Mouse (Mus musculus): ENCODE results near the gene Gnb2. TPM values are rescaled to one million over a fixed set of nuclear protein-coding genes. Genes with fewer than 3 reads are reported as not detected.

The Gnb2 gene
- polyA plus RNA-seq, 1 experiment from 2014 or later, result 125 TPM

GRCm38 (mm10) chr5:137481138-137481537 lies 52.2 kb downstream of the Gnb2 start:
- Histone ChIP-seq H3K4me1 (ENCODE audit: control insufficient read depth, low read depth, low read length) (no peaks in the 10 kb centered on the region), H3K4me2 (ENCODE audit: low read depth, low read length) (no peak overlapping the region), H3K4me3 (ENCODE audit: low read depth, low read length) (no peak overlapping the region), H3K27me3 (ENCODE audit: control insufficient read depth, insufficient read depth, low read depth, low read length) (peaks cover 13% of the 10 kb centered on the region), H3K27ac (ENCODE audit: low read length) (peak overlapping the region; percentile 69; the same call in 1 of the 2 replicates), H3K36me3 (ENCODE audit: control insufficient read depth, insufficient read depth) (no peaks in the 10 kb centered on the region), H3K9ac (ENCODE audit: low read depth, low read length) (no peak overlapping the region), H3K9me3 (replicated peaks; ENCODE audit: control insufficient read depth, low read length) (no peaks in the 10 kb centered on the region)
- no peak for ATAC-seq (ENCODE audit: low read depth)

Small RNA genes lying within 50 kb of the gene (microRNA-seq; reads per million reads assigned to microRNA genes)
- gene Mir6418, result 1.2 reads per million

Other genes with a start within 250 kb of the Gnb2 start
- 14.4 and 18.6 TPM in 2 replicates for gene Ache, start 246.0 kb downstream of the Gnb2 start, polyA plus RNA-seq (2015; fragmentation: Nextera tagmentation; extraction: Ambion mirVana)
- 7.0 and 7.8 TPM in 2 replicates for gene Ufsp1, start 238.9 kb downstream of the Gnb2 start, polyA plus RNA-seq (2015; fragmentation: Nextera tagmentation; extraction: Ambion mirVana)
- 68.0 and 69.7 TPM in 2 replicates for gene Srrt, start 225.8 kb downstream of the Gnb2 start, polyA plus RNA-seq (2015; fragmentation: Nextera tagmentation; extraction: Ambion mirVana)
- 9.3 and 9.6 TPM in 2 replicates for gene Trip6, start 219.1 kb downstream of the Gnb2 start, polyA plus RNA-seq (2015; fragmentation: Nextera tagmentation; extraction: Ambion mirVana)
- gene Slc12a9, start 199.9 kb downstream of the Gnb2 start, polyA plus RNA-seq (2015; fragmentation: Nextera tagmentation; extraction: Ambion mirVana), result 2.8 and 3.0 TPM in 2 replicates
- 7.3 and 9.1 TPM in 2 replicates for gene Ephb4, start 183.4 kb downstream of the Gnb2 start, polyA plus RNA-seq (2015; fragmentation: Nextera tagmentation; extraction: Ambion mirVana)
- gene Zan, start 56.4 kb downstream of the Gnb2 start, polyA plus RNA-seq (2015; fragmentation: Nextera tagmentation; extraction: Ambion mirVana), result 0.07 and 0.11 TPM in 2 replicates
- gene Pop7, start 31.0 kb downstream of the Gnb2 start, polyA plus RNA-seq (2015; fragmentation: Nextera tagmentation; extraction: Ambion mirVana), result 28.1 and 28.3 TPM in 2 replicates
- 2.8 and 3.1 TPM in 2 replicates for gene Gigyf1, start 15.0 kb downstream of the Gnb2 start, polyA plus RNA-seq (2015; fragmentation: Nextera tagmentation; extraction: Ambion mirVana)
- 0.81 and 1.2 TPM in 2 replicates for gene Epo, start 268 bp downstream of the Gnb2 start, polyA plus RNA-seq (2015; fragmentation: Nextera tagmentation; extraction: Ambion mirVana)
- gene Actl6b, start 20.0 kb upstream of the Gnb2 start, polyA plus RNA-seq (2015; fragmentation: Nextera tagmentation; extraction: Ambion mirVana), result 0.05 TPM in 1 of 2 replicates, not detected in the other
- 60.5 and 62.5 TPM in 2 replicates for gene Tfr2, start 36.3 kb upstream of the Gnb2 start, polyA plus RNA-seq (2015; fragmentation: Nextera tagmentation; extraction: Ambion mirVana)
- 21.3 and 23.1 TPM in 2 replicates for gene Mospd3, start 67.5 kb upstream of the Gnb2 start, polyA plus RNA-seq (2015; fragmentation: Nextera tagmentation; extraction: Ambion mirVana)
- 15.0 and 21.5 TPM in 2 replicates for gene Pcolce, start 80.3 kb upstream of the Gnb2 start, polyA plus RNA-seq (2015; fragmentation: Nextera tagmentation; extraction: Ambion mirVana)
- gene Fbxo24, start 95.5 kb upstream of the Gnb2 start, polyA plus RNA-seq (2015; fragmentation: Nextera tagmentation; extraction: Ambion mirVana), result 0.07 and 0.13 TPM in 2 replicates
- gene Lrch4, start 95.6 kb upstream of the Gnb2 start, polyA plus RNA-seq (2015; fragmentation: Nextera tagmentation; extraction: Ambion mirVana), result 25.1 and 26.8 TPM in 2 replicates
- gene Gm20605, start 95.7 kb upstream of the Gnb2 start, polyA plus RNA-seq (2015; fragmentation: Nextera tagmentation; extraction: Ambion mirVana), result 5.2 and 6.1 TPM in 2 replicates
- 4.5 and 6.7 TPM in 2 replicates for gene Sap25, start 107.8 kb upstream of the Gnb2 start, polyA plus RNA-seq (2015; fragmentation: Nextera tagmentation; extraction: Ambion mirVana)
- gene Irs3, start 112.2 kb upstream of the Gnb2 start, polyA plus RNA-seq (2015; fragmentation: Nextera tagmentation; extraction: Ambion mirVana), result 0.15 TPM in 1 of 2 replicates, not detected in the other
- gene Agfg2, start 151.2 kb upstream of the Gnb2 start, polyA plus RNA-seq (2015; fragmentation: Nextera tagmentation; extraction: Ambion mirVana), result 29.4 and 30.5 TPM in 2 replicates
- 0.21 and 0.33 TPM in 2 replicates for gene Nyap1, start 208.1 kb upstream of the Gnb2 start, polyA plus RNA-seq (2015; fragmentation: Nextera tagmentation; extraction: Ambion mirVana)
- gene Tsc22d4, start 212.2 kb upstream of the Gnb2 start, polyA plus RNA-seq (2015; fragmentation: Nextera tagmentation; extraction: Ambion mirVana), result 59.8 and 64.4 TPM in 2 replicates
- 14.8 and 15.5 TPM in 2 replicates for gene Ppp1r35, start 245.3 kb upstream of the Gnb2 start, polyA plus RNA-seq (2015; fragmentation: Nextera tagmentation; extraction: Ambion mirVana)